Mouse (Mus musculus) testis, adult 2 months (tissue): Measurements from ENCODE around the gene Cc2d1a.

Source experiments
- CTCF ChIP-seq: fragments of 200-500 bp; IDR thresholded peaks from 2 replicates; pipeline ENCODE4 v1.5.1; 2012; ENCODE audit warnings: low read depth, mild to moderate bottlenecking, inconsistent platforms, low read length, moderate library complexity; ENCODE audit not compliant: control insufficient read depth, insufficient read depth, insufficient replicate concordance
- POLR2A ChIP-seq: fragments of 200-500 bp; IDR thresholded peaks from 2 replicates; pipeline ENCODE4 v1.6.1; 2012; ENCODE audit warnings: low read depth, mild to moderate bottlenecking, inconsistent platforms, low read length, moderate library complexity; ENCODE audit not compliant: control insufficient read depth

GRCm38 (mm10) chr8:84147324-84147766, 391 bp downstream of the Cc2d1a start:
- TF ChIP-seq CTCF = no peak
- TF ChIP-seq POLR2A = no peak
